Mouse (Mus musculus) spleen, postnatal 0 days (tissue): ENCODE results near the gene Olfr836. TPM values are rescaled to one million over a fixed set of nuclear protein-coding genes. Genes with fewer than 3 reads are reported as not detected.

ENCODE experiments used
- polyA plus RNA-seq: library from polyadenylated mRNA; unstranded; fragments of >200 nt; fragmentation: Nextera tagmentation; extraction: Ambion mirVana; gene quantifications from 2 replicates; pipeline ENCODE4 v1.2.1, GENCODE M21; 2015

The Olfr836 gene
- not detected in 2 replicates for polyA plus RNA-seq

GRCm38 (mm10) chr9:19120082-19120481 lies at the start of gene Olfr836:
Gene Olfr836 (plus strand): TSS chr9:19120382.

GRCm38 (mm10) chr9:19136017-19136416 lies 15.8 kb downstream of the Olfr836 start, which contains the start of gene Olfr837:
Gene Olfr837 (plus strand): TSS chr9:19136317.

Other genes with a start within 250 kb of the Olfr836 start
- gene Olfr830, start 245.7 kb upstream of the Olfr836 start, polyA plus RNA-seq, result not detected in 2 replicates
- not detected in 2 replicates for gene Olfr832, start 183.3 kb upstream of the Olfr836 start, polyA plus RNA-seq
- not detected in 2 replicates for gene Olfr834, start 132.4 kb upstream of the Olfr836 start, polyA plus RNA-seq
- not detected in 2 replicates for gene Olfr835, start 87.6 kb upstream of the Olfr836 start, polyA plus RNA-seq
- gene Olfr837, start 15.9 kb downstream of the Olfr836 start, polyA plus RNA-seq, result not detected in 2 replicates
- gene Olfr839-ps1, start 56.9 kb downstream of the Olfr836 start, polyA plus RNA-seq, result not detected in 2 replicates
- gene Olfr843, start 131.6 kb downstream of the Olfr836 start, polyA plus RNA-seq, result not detected in 2 replicates
- gene Olfr844, start 196.0 kb downstream of the Olfr836 start, polyA plus RNA-seq, result not detected in 2 replicates
- gene Olfr845, start 216.1 kb downstream of the Olfr836 start, polyA plus RNA-seq, result not detected in 2 replicates
- gene Olfr846, start 243.6 kb downstream of the Olfr836 start, polyA plus RNA-seq, result not detected in 2 replicates